ENCODE assay signal across 27 mouse cellular contexts in the genomic region with DNA sequence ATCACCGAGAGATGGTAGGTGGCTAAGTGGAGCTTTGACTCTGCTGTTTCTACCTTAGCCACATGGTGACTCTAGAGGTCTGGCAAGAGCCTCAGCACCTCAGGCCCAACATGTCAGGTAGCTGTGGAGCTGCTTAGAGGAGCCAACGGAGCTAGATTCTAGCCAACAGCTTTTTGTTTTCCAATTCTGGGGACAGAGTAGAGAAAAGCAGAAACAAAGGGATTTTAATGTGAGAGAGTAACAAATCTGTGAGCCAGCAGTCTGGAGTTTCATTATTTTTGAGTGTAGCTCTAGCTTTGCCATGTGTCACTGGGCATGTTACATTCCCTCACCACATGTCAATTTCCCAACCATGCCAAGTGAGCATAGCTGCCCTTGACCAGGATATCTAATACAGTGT. TPM values are rescaled to one million over a fixed set of nuclear protein-coding genes. Genes with fewer than 3 reads are reported as not detected.
A peak's percentile ranks its signal among the peaks of the same experiment; 100 is the strongest.
DNase-seq lines count a peak whose midpoint lies in the region; ATAC-seq and TF ChIP-seq lines count a peak whose summit lies in the region.
"Had no signal": no experiment of that assay in that cellular context is flagged by ENCODE, and none has a peak within 500 bp of the region (broad histone marks: within the 10 kb centered on the region; RNA-seq: fewer than 3 reads in every experiment).

No protein-coding gene starts in this region.

- ATAC-seq in intestine, postnatal 0 days, result no peak
- no peak for ATAC-seq in intestine, embryonic 16.5 days
- ATAC-seq: forebrain, embryonic 16.5 days had no signal

- no peak overlapping the region for H3K4me3 ChIP-seq in intestine, postnatal 0 days (ENCODE audit: low read depth, low read length)
- H3K4me3 ChIP-seq in intestine, embryonic 16.5 days (ENCODE audit: low read length), result no peak overlapping the region
- H3K4me3 ChIP-seq in CH12.LX (replicated peaks in 1 of 3; ENCODE audit: low read depth in 2 of 3, low read length in 2 of 3, poor library complexity in 1 of 3), result no peak overlapping the region
- no peak overlapping the region for H3K4me3 ChIP-seq in brown adipose tissue, adult 24 weeks (ENCODE audit: insufficient read depth, low read depth, low read length)
- H3K4me3 ChIP-seq in limb, embryonic 10.5 days, result no peak overlapping the region
- H3K4me3 ChIP-seq: embryonic facial prominence, embryonic 12.5 days; heart, embryonic 10.5 days; hindbrain, embryonic 13.5 days had no signal

- TF ChIP-seq RAD21 in CH12.LX (IDR thresholded peaks at IDR 0.05; ENCODE audit: low read depth, low read length), result peak; percentile 55

- no peak overlapping the region for H3K4me2 ChIP-seq in intestine, postnatal 0 days (replicated peaks; ENCODE audit: low read depth)
- no peak overlapping the region for H3K4me2 ChIP-seq in intestine, embryonic 16.5 days (ENCODE audit: low read depth, low read length)
- H3K4me2 ChIP-seq in CH12.LX (ENCODE audit: insufficient read depth, low read depth, poor library complexity, severe bottlenecking), result no peak overlapping the region
- H3K4me2 ChIP-seq: embryonic facial prominence, embryonic 12.5 days; hindbrain, embryonic 13.5 days had no signal

- in situ Hi-C loops in CH12.LX (cut with MboI; ENCODE audit: low pct_ligation_motif_present, low pct_unique_long_range_greater_than_20kb, low sequenced_read_pairs), result no loop called here

- H3K27ac ChIP-seq in intestine, postnatal 0 days (ENCODE audit: low read depth, low read length), result no peak overlapping the region
- H3K27ac ChIP-seq in intestine, embryonic 16.5 days (ENCODE audit: low read length), result no peak overlapping the region
- H3K27ac ChIP-seq in CH12.LX (ENCODE audit: insufficient read depth, low read depth), result no peak overlapping the region
- 0 out of 2 replicates have a peak overlapping the region, but pooled peaks have one; percentile 7 for H3K27ac ChIP-seq in brown adipose tissue, adult 24 weeks (replicated peaks; ENCODE audit: low read depth, low read length)
- H3K27ac ChIP-seq in limb, embryonic 10.5 days, result no peak overlapping the region
- H3K27ac ChIP-seq: embryonic facial prominence, embryonic 12.5 days; heart, embryonic 10.5 days; hindbrain, embryonic 13.5 days had no signal

- no peaks in the 10 kb centered on the region for H3K36me3 ChIP-seq in intestine, postnatal 0 days (ENCODE audit: control insufficient read depth, insufficient read depth)
- H3K36me3 ChIP-seq in intestine, embryonic 16.5 days (ENCODE audit: control insufficient read depth, insufficient read depth, low read length), result no peaks in the 10 kb centered on the region
- peaks cover 0 to 7% of the 10 kb centered on the region in 2 experiments for H3K36me3 ChIP-seq in CH12.LX (replicated peaks in 1 of 2; ENCODE audit: control insufficient read depth in 1 of 2, insufficient read depth in 1 of 2, low read length in 1 of 2)
- no peaks in the 10 kb centered on the region for H3K36me3 ChIP-seq in limb, embryonic 10.5 days
- H3K36me3 ChIP-seq: embryonic facial prominence, embryonic 12.5 days; G1E; heart, embryonic 10.5 days had no signal

- no peak for TF ChIP-seq EP300 in CH12.LX (IDR thresholded peaks at IDR 0.05; ENCODE audit: low read length)

- 76% methylated on average over 2 of the region's 2 CpGs for WGBS in intestine, postnatal 0 days
- WGBS in intestine, embryonic 16.5 days, result 77% methylated on average over 2 of the region's 2 CpGs
- WGBS in limb, embryonic 10.5 days, result 68% methylated on average over 2 of the region's 2 CpGs

- H3K9ac ChIP-seq in intestine, postnatal 0 days (ENCODE audit: low read depth, low read length), result no peak overlapping the region
- H3K9ac ChIP-seq in intestine, embryonic 16.5 days (ENCODE audit: low read depth, low read length), result no peak overlapping the region
- no peak overlapping the region for H3K9ac ChIP-seq in CH12.LX (ENCODE audit: insufficient read depth, low read depth)
- H3K9ac ChIP-seq: embryonic facial prominence, embryonic 12.5 days; hindbrain, embryonic 13.5 days had no signal

- H3K4me1 ChIP-seq in intestine, postnatal 0 days (replicated peaks; ENCODE audit: control insufficient read depth, insufficient read depth, low read length), result no peaks in the 10 kb centered on the region
- no peaks in the 10 kb centered on the region for H3K4me1 ChIP-seq in intestine, embryonic 16.5 days (ENCODE audit: control insufficient read depth, insufficient read depth, low read length)
- H3K4me1 ChIP-seq in CH12.LX (ENCODE audit: control insufficient read depth in 1 of 2, insufficient read depth in 2 of 2), result no peaks in the 10 kb centered on the region
- peaks cover 35% of the 10 kb centered on the region for H3K4me1 ChIP-seq in brown adipose tissue, adult 24 weeks (ENCODE audit: control insufficient read depth, insufficient read depth, insufficient read length, low read length)
- no peaks in the 10 kb centered on the region for H3K4me1 ChIP-seq in limb, embryonic 10.5 days
- H3K4me1 ChIP-seq: embryonic facial prominence, embryonic 12.5 days; hindbrain, embryonic 13.5 days had no signal

- dilution Hi-C loops in CH12.LX (cut with MboI; ENCODE audit: extremely low pct_ligation_motif_present, extremely low pct_unique_long_range_greater_than_20kb, low sequenced_read_pairs), result no loop called here

- no peak for DNase-seq in CH12.LX (ENCODE audit: extremely low read depth)
- peak; percentile 65 to 68 for DNase-seq in cerebellum, postnatal 10 days
- no peak for DNase-seq in B cell, adult 2 months
- no peak for DNase-seq in limb, embryonic 10.5 days (ENCODE audit: low spot score)
- DNase-seq: gastrocnemius, postnatal 25 days; heart, postnatal 10 days; kidney, adult 2 months; kidney, postnatal 36 days; midbrain, embryonic 14.5 days; right cerebral cortex, adult 18-20 months; thymus, adult 18-20 months had no signal

- TF ChIP-seq CTCF in intestine, postnatal 0 days (IDR thresholded peaks at IDR 0.05; ENCODE audit: low read depth), result peak; percentile 26; the same call in 1 of the 2 replicates
- peak in 1 of 2 experiments; percentile 55; a peak in 2 of 4 replicates for TF ChIP-seq CTCF in CH12.LX (conservative IDR thresholded peaks at IDR 0.05 in 1 of 2, IDR thresholded peaks at IDR 0.05 in 1 of 2; ENCODE audit: low read depth in 2 of 2, low read length in 2 of 2)

- H3K79me2 ChIP-seq in CH12.LX (replicated peaks; ENCODE audit: control insufficient read depth, extremely low read depth, insufficient read depth, poor library complexity, severe bottlenecking), result no peaks in the 10 kb centered on the region

- no peaks in the 10 kb centered on the region for H3K27me3 ChIP-seq in intestine, postnatal 0 days (replicated peaks; ENCODE audit: control insufficient read depth, insufficient read depth, low read length)
- no peaks in the 10 kb centered on the region for H3K27me3 ChIP-seq in intestine, embryonic 16.5 days (replicated peaks; ENCODE audit: control insufficient read depth, insufficient read depth, low read length)
- no peaks in the 10 kb centered on the region for H3K27me3 ChIP-seq in CH12.LX (replicated peaks)
- H3K27me3 ChIP-seq in limb, embryonic 10.5 days (ENCODE audit: low read depth, poor library complexity, severe bottlenecking), result no peaks in the 10 kb centered on the region
- H3K27me3 ChIP-seq: embryonic facial prominence, embryonic 12.5 days; hindbrain, embryonic 13.5 days had no signal

- no peaks in the 10 kb centered on the region for H3K9me3 ChIP-seq in intestine, postnatal 0 days (ENCODE audit: control insufficient read depth)
- H3K9me3 ChIP-seq in intestine, embryonic 16.5 days (ENCODE audit: control insufficient read depth, low read length), result no peaks in the 10 kb centered on the region
- H3K9me3 ChIP-seq in CH12.LX (replicated peaks; ENCODE audit: low read length), result no peaks in the 10 kb centered on the region
- H3K9me3 ChIP-seq in limb, embryonic 10.5 days (replicated peaks), result no peaks in the 10 kb centered on the region
- H3K9me3 ChIP-seq: embryonic facial prominence, embryonic 12.5 days; G1E; heart, embryonic 10.5 days; hindbrain, embryonic 13.5 days had no signal

- TF ChIP-seq POLR2A in CH12.LX (IDR thresholded peaks at IDR 0.05; ENCODE audit: low read depth, low read length), result no peak

TF ChIP-seq in CH12.LX, 34 proteins besides CTCF, POLR2A, EP300 and RAD21:
- no peak for TF ChIP-seq CHD1 (IDR thresholded peaks at IDR 0.05; ENCODE audit: low read depth, low read length)
- TF ChIP-seq SMC3 (IDR thresholded peaks at IDR 0.05; ENCODE audit: low read depth, low read length), result peak; percentile 61
- TF ChIP-seq MAZ (IDR thresholded peaks at IDR 0.05; ENCODE audit: low read depth, low read length), result no peak

RNA-seq across cellular contexts. Expression of gene Timp4, which starts 7.8 kb away (rescaled TPM):
- polyA plus RNA-seq in intestine, postnatal 0 days (2015; fragmentation: Nextera tagmentation; extraction: Ambion mirVana), result 0.12 and 0.17 TPM in 2 replicates
- 0.33 and 0.55 TPM in 2 replicates for polyA plus RNA-seq in intestine, embryonic 16.5 days (2015; fragmentation: Nextera tagmentation; extraction: Ambion mirVana)
- total RNA-seq in CH12.LX (2012; rRNA removed) (not detected in 2 replicates), CH12.LX (2014; rRNA removed) (not detected in 2 replicates)
- 0.12 TPM in 1 of 2 replicates, not detected in the other for polyA plus RNA-seq in CH12.LX (2012; ENCODE audit: insufficient read length, low read depth)
- 11.1 and 36.6 TPM in 2 replicates for polyA plus RNA-seq in brown adipose tissue, adult 24 weeks (2012; ENCODE audit: insufficient read depth, insufficient read length, missing spikeins)
- polyA plus RNA-seq in limb, embryonic 10.5 days (2016; fragmentation: Nextera tagmentation; extraction: Ambion mirVana), result 0.15 TPM in 1 of 2 replicates, not detected in the other
- total RNA-seq: liver, adult 2 months had no signal
- polyA plus RNA-seq: G1E; liver, adult 2 months had no signal

RNA-seq across cellular contexts. Expression of gene Gm17482, which starts 17.1 kb away (rescaled TPM):
- polyA plus RNA-seq in intestine, postnatal 0 days (2015; fragmentation: Nextera tagmentation; extraction: Ambion mirVana), result not detected in 2 replicates
- not detected in 2 replicates for polyA plus RNA-seq in intestine, embryonic 16.5 days (2015; fragmentation: Nextera tagmentation; extraction: Ambion mirVana)
- total RNA-seq in CH12.LX (2012; rRNA removed) (not detected in 2 replicates), CH12.LX (2014; rRNA removed) (not detected in 2 replicates)
- polyA plus RNA-seq in CH12.LX (2012; ENCODE audit: insufficient read length, low read depth), result not detected in 2 replicates
- not detected in 2 replicates for polyA plus RNA-seq in brown adipose tissue, adult 24 weeks (2012; ENCODE audit: insufficient read depth, insufficient read length, missing spikeins)
- polyA plus RNA-seq in limb, embryonic 10.5 days (2016; fragmentation: Nextera tagmentation; extraction: Ambion mirVana), result not detected in 2 replicates
- total RNA-seq: adrenal gland, adult 18-20 months; G1E; gastrocnemius, postnatal 25 days; heart, postnatal 10 days; left cerebral cortex, postnatal 36 days; liver, adult 2 months; megakaryocyte, adult 5-6 weeks had no signal
- polyA plus RNA-seq: cortical plate, adult 2 months; embryonic facial prominence, embryonic 12.5 days; forebrain, embryonic 16.5 days; G1E; heart, embryonic 10.5 days; hindbrain, embryonic 13.5 days; kidney, adult 2 months; liver, adult 2 months; lung, embryonic 16.5 days; midbrain, embryonic 14.5 days; small intestine, adult 2 months; urinary bladder, adult 2 months had no signal

Comparison
In these comparisons a context has a peak if more than half of its experiments do, and no peak if none do; other contexts are left out.
1. DNase-seq: peak in cerebellum, postnatal 10 days (2 of 2); none in CH12.LX (single experiment), B cell, adult 2 months (0 of 2) and limb, embryonic 10.5 days (single experiment).